Mouse (Mus musculus): ENCODE measurements around the gene Rgs14.

Gene Rgs14

DNA sequence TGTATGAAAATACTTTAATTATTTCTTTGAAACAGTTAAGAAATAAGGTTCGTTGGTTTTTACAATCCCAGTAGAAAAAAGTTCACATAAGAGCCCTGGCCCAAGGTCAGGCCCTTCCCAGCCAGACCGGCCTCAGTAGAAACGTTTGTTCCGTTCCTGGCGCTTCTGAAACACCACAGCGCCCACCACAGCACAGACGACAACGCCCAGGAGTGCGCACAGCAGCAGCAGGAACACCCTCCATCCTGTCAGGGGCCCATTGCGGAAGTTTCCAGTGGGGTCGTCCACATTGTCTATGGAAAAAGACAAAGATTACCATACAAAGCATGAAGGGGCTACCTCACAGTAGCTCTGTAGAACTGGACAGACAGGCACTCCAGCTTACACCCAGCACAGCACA is 22.8 kb upstream of the Rgs14 start:
- no peak for DNase-seq

DNA sequence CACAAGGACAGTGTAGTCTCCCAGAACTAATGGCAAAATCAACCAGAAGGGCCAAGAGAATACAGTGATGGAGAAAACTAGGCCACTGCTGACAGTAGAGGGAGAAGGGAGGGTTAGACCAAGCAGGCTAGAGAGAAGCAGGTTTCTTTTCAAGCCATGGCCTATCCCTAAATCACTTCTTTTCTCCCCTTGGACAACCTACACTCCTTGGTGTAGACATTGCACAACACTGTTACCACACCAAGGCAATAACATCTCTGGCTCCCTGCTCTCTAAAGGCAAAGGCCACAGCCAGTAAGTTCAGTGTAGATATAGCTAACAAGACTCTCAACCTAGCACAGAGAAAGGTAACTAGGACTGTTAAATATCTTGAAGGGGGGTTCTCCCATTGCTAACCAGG is 8.4 kb upstream of the Rgs14 start:
- DNase-seq: no peak

GRCm38 (mm10) chr13:55361974-55362452 is 7.5 kb upstream of the Rgs14 start:
- DNase-seq: peak in 1 of 2 experiments; percentile 17

DNA sequence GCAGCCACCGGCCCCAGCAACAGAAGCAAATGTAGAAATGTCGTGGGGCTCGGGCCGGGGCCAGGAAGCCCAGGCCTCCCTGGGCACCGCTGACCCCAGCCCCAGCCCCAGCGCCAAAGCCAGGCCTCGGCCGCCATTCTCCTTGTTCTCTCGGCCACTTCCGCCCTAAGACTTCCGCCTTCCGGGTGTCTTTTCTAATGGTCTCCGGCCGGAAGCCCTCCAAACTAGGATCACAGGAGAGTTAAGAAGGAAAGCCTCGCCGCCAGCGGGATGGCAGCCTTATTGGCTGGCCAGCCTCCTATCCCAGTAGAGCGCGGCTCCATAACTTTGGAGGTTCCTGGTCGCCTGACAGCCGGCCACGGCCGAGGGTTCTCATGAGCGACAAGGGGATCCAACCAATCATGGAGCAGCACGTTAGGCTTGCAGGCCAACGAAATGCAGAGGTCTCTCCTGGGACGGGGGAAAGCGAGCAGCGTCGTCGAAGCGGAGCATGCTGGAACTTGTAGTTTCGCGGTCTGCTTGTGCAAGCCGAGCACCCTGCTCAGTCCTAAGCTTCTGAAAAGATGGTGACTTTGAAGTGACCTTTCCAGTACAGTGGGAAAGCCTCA is 7.0 kb upstream of the Rgs14 start, which contains the start of gene Lman2:
TSS of gene Lman2 (minus strand) at position 331 of the 608 bp plus-strand sequence.
- peak; percentile 98 for DNase-seq

DNA sequence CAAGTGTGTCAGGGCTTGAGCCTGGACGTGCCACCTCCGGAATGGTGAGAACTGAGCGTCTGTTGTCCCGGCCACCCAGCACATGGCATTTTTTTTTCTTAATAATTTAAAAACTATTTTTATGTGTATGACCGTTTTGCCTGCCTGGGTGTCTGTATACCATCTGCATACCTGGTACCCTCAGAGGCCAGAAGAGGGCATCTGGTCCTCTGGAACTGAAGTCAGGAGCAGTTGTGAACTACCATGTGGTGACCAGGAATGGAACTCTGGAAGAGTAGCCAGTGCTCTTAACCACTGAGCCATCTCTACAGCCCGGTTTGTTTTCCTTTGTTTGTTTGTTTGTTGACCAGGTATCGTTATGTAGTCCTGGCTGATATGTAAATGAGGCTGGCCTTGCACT is 1.1 kb upstream of the Rgs14 start:
- DNase-seq: no peak

DNA sequence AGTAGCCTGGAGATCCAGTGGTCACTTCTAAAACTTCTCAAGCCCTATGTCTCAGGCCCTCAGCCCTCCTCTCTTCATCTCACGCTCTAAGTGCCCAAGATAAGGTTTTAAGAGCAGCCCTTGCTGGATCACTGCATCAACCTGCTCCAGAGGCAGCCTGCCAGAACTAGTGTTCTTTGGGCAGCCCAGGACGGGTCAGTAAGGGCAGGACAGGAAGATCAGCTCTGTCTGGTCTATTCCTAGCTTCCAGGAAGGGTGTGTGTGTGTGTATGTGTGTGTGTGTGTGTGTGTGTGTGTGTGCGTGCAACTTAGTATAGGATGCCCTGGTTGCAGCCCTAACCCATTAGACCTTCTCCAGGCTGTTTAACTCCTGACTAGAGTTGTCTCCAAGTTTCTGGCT is 702 bp downstream of the Rgs14 start:
- DNase-seq: no peak

GRCm38 (mm10) chr13:55371007-55371681 is 1.6 kb downstream of the Rgs14 start:
- DNase-seq: no peak

- no peak for DNase-seq
Observed at GRCm38 (mm10) chr13:55371740-55372139, 2.2 kb downstream of the Rgs14 start.

DNA sequence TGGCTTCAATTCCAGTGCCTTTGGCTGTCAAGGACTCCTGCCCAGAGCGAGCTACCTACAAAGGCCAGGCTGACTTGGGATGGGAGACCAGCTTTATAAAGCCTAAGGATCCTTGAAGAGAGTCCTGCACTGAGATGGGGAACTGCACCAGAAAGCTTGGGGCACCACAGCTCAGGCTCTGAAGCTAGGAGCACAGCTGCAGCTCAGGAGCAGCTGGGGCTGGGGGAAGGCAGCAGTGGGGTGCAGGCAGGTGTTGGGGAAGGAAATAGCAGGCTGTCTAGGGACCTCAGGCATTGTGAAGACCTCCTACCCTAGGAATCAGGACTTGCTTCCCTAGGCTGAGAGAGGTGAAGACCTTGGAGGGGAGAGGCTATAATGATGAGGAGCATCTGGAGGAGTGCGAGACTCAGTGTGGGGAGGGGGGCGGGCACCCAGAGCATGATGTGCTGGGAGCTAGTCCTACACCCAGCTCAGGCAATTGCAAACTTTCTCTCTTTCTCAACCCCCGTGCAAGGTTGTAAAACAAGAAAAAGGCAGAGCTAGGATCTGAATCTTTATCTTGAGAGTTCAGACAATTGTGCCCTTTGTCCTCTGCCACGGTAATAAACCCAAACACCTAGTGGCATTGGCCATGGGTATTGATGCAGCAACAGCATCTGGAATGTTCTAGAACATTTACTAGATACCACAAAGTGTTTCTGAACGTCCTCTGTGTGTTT is 4.8 kb downstream of the Rgs14 start:
- DNase-seq: no peak

GRCm38 (mm10) chr13:55375877-55376276 is 6.3 kb downstream of the Rgs14 start:
- no peak for DNase-seq

DNA sequence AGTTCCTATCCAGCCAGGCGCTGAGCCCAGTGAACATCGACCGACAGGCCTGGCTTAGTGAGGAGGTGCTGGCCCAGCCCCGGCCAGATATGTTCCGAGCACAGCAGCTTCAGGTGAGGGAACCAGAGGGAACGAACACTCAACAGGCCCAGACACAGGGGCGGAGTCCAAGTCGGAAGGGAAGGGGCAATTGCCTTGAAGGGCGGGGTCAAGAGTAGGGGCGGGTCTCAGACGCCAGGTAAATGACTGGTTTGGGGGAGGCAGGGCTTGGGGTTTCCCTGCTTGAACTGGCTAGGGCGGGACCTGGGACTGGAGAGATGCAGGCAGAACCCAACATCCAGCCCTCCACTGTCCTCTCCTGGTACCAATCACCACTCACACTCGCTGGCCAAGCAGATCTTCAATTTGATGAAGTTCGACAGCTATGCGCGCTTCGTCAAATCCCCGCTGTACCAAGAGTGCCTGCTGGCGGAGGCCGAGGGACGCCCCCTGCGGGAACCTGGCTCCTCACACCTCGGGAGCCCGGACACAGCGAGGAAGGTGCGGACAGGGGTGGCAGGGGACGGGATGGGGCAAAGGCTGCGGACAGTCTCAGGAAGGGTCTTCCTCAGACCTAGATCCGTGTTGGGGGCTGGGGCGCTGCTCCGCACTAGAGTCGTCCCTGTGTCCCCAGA is 9.5 kb downstream of the Rgs14 start:
- peak in 1 of 2 experiments; percentile 10 for DNase-seq

GRCm38 (mm10) chr13:55381790-55382189 is 12.3 kb downstream of the Rgs14 start:
- no peak for DNase-seq

GRCm38 (mm10) chr13:55390644-55391043 is 21.1 kb downstream of the Rgs14 start:
- no peak for DNase-seq

GRCm38 (mm10) chr13:55391626-55392029 is 22.1 kb downstream of the Rgs14 start:
- no peak for DNase-seq

DNA sequence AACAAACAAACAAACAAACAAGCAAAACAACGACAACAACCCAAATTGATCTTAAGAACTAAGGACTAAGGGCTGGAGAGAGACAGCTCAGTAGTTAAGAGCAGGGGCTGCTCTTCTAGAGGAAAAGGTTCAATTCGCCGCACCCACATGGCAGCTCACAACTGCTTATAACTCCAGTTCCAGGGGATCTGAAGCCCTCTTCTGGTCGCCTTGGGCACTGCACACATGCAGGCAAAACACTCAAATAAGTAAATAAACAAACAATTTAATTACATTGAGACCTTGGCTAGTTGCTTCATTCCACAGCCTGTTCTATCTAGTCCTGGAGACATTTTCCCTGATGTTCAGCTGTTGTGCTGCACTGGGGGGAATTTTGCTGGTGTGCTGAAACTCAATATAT is 23.4 kb downstream of the Rgs14 start:
- no peak for DNase-seq

DNA sequence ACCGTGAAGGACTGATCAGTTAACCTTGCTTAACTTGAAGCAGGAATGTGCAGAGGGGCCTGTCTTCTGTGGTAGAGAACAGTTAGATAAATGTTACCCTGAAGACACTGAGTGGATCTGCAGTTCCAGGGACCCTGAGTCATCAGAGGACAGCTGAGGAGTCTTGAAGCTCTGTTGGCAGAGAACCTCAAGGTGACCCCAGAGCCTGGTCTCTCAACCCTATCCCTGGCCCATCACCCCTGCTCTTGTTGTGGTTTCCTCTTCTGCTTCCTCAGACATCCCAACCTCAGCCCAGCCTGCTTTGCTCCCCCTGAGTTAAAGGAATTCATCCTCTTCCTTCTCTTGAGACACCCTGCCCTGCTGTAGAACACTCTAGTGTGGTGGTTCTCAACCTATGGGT is 28.6 kb downstream of the Rgs14 start, which contains the start of gene Slc34a1:
TSS of gene Slc34a1 (plus strand) at position 100 of the 400 bp plus-strand sequence.
- no peak for DNase-seq

- DNase-seq: no peak
Observed at GRCm38 (mm10) chr13:55399300-55400038, 29.9 kb downstream of the Rgs14 start.

GRCm38 (mm10) chr13:55400039-55400346 is 30.5 kb downstream of the Rgs14 start:
- DNase-seq: no peak

- DNase-seq: no peak
Observed at GRCm38 (mm10) chr13:55403266-55403665, 33.7 kb downstream of the Rgs14 start.

DNA sequence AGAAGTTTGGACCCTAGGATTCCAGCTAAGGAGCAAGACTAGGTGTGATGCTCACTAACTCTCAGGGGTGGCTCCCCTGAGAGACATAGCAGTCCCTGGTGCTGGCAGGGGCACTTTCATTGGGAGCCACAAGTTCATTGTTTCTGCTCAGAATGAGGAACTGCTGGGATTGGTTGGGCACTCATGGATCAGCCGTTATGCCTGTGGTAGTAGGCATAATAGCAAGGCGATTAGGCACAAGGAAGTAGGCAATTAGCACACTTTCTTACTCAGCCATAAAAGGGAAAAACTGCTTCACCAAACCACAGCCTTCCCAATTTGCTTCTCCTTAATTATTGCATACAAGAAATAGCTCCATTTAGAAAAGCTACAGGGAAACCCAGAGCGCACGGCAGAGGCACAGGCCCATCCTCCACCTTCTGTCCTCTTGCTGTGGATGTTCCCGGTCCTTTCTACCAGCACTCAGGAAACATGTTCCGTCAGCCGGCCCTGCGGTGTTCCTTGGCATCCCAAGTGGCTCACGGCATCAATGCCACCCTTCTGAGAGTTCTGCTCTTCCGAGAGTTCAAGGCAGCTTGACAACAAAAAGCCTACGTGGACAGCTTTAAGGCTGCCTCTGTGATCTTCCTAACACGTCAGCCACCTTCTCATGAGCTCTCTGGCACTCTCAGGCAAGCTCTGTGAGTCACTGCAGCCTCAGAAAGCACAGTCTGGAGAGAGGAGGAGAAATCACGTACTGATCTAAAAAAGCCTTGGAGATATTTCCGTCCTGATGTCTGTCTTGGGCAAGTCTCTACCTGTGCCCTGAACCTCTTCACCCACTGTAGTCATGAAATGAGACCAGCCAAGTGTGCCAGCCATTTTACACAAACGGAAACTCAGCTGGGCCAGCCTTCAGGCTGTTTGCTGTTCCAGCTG is 34.7 kb downstream of the Rgs14 start:
- DNase-seq: no peak

All from lung, adult 18-20 months (tissue).